Mouse (Mus musculus) heart, adult 2 months (tissue): ENCODE data around the gene Camta1. TPM values are rescaled to one million over a fixed set of nuclear protein-coding genes. Genes with fewer than 3 reads are reported as not detected.

Experiments used
- DNase-seq, 2 experiments: peaks; one replicate each; pipeline ENCODE4 v3.0.0; 2021
- H3K27ac ChIP-seq: fragments of 200-600 bp; 2 replicates; pipeline ENCODE4 v1.8.1; 2022
- H3K27me3 ChIP-seq: fragments of 200-500 bp; 2 replicates; pipeline ENCODE4 v1.6.1; 2012; ENCODE audit warnings: mild to moderate bottlenecking, low read length, inconsistent platforms, mixed read lengths; ENCODE audit not compliant: control insufficient read depth, insufficient read depth
- H3K36me3 ChIP-seq: fragments of 200-500 bp; 2 replicates; pipeline ENCODE4 v1.6.1; 2012; ENCODE audit warnings: low read length, inconsistent platforms; ENCODE audit not compliant: control insufficient read depth, insufficient read depth
- H3K4me1 ChIP-seq: fragments of 200-500 bp; 2 replicates; pipeline ENCODE4 v1.6.1; 2011; ENCODE audit warnings: low read length; ENCODE audit not compliant: control insufficient read depth, insufficient read depth
- H3K4me3 ChIP-seq: fragments of 200-600 bp; 2 replicates; pipeline ENCODE4 v1.8.1; 2022
- H3K79me2 ChIP-seq: fragments of 200-500 bp; replicated peaks from 2 replicates; pipeline ENCODE4 v1.6.1; 2012; ENCODE audit warnings: mild to moderate bottlenecking, inconsistent platforms, low read length, moderate library complexity, mixed read lengths; ENCODE audit not compliant: control insufficient read depth, insufficient read depth
- H3K9ac ChIP-seq: fragments of 200-500 bp; 2 replicates; pipeline ENCODE4 v1.6.1; 2012; ENCODE audit warnings: low read depth, mild to moderate bottlenecking, control low read depth, inconsistent platforms, low read length, mixed read lengths
- CTCF ChIP-seq: fragments of 200-600 bp; IDR thresholded peaks from 2 replicates; pipeline ENCODE4 v1.8.1; 2022; ENCODE audit warnings: antibody characterized with exemption, mild to moderate bottlenecking, moderate library complexity
- EP300 ChIP-seq: fragments of 200-500 bp; IDR thresholded peaks from 2 replicates; pipeline ENCODE4 v1.6.1; 2011; ENCODE audit warnings: low read depth, low read length, control low read depth; ENCODE audit not compliant: insufficient read depth
- POLR2A ChIP-seq: fragments of 200-500 bp; IDR thresholded peaks from 2 replicates; pipeline ENCODE4 v1.6.1; 2011; ENCODE audit warnings: mild to moderate bottlenecking, low read depth, low read length, control low read depth; ENCODE audit not compliant: insufficient read depth
- WGBS: fragments of 180-500 bp; shearing (Covaris S2); methylation state at CpG from one replicate; pipeline ENCODE4 v1.1.7; 2018; 5-methylcytosine and 5-hydroxymethylcytosine counted together
- intact Hi-C: fragments of 180-260 bp; cut with DNase I; formaldehyde crosslinking; loops from one replicate; pipeline ENCODE4 v1.15.1; 2025
- polyA plus RNA-seq: library from polyadenylated mRNA; depleted of rRNA; stranded (reverse); fragments of >200 nt; gene quantifications from 2 replicates; pipeline ENCODE4 v1.2.3, GENCODE M21; 2012
- total RNA-seq, 2 experiments: library from RNA; stranded (reverse); gene quantifications; 2 replicates each; pipeline ENCODE4 v1.2.3; 2021

Camta1 gene
- total and polyA plus RNA-seq, 3 experiments: 39.4 to 234 (median 208) TPM

DNA sequence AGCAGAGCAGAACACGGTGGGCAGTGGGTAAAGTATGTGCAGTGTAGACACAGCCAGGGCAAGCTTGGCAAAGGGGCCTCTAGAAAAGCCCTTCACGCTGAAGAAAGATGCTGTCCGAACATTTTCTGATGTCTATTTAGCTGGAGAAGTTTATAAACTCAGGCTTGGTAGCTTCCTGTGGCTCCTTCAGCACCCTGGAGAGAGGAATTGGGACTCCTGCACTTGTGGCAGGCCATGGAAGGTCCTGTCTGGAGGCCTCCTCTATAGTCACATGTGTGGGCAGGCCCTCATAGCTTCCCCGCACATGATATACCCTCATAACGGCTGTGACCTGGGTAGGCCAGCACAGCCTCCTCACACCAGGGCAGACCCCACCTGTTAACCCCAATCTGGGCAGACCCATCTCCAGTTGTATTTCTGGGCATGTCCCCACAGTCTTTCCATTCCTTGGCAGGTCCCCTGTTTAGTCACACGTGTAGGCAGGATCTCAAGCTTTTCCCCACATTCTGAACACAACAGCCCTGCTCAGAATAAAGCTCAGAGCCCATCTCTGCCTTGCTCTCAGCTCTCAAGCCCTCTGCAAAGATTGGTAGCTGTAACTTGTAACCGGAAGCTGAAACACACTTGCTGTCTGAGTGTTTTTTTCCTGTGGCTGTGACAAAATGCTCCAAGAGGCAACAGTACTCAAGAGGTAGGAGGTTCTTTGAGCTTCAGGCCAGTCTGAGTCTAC, 616.4 kb downstream of the Camta1 start:
- intact Hi-C loops: no loop called here
- H3K4me3 ChIP-seq: no peak overlapping the region
- H3K79me2 ChIP-seq: no peaks in the 10 kb centered on the region
- no peak overlapping the region for H3K9ac ChIP-seq
- no peaks in the 10 kb centered on the region for H3K27me3 ChIP-seq
- no peak for TF ChIP-seq CTCF
- TF ChIP-seq EP300: no peak
- TF ChIP-seq POLR2A: no peak
- no peaks in the 10 kb centered on the region for H3K36me3 ChIP-seq
- H3K27ac ChIP-seq: no peak overlapping the region
- 54% methylated on average over 7 of the region's 7 CpGs for WGBS
- DNase-seq: no peak
- no peaks in the 10 kb centered on the region for H3K4me1 ChIP-seq

DNA sequence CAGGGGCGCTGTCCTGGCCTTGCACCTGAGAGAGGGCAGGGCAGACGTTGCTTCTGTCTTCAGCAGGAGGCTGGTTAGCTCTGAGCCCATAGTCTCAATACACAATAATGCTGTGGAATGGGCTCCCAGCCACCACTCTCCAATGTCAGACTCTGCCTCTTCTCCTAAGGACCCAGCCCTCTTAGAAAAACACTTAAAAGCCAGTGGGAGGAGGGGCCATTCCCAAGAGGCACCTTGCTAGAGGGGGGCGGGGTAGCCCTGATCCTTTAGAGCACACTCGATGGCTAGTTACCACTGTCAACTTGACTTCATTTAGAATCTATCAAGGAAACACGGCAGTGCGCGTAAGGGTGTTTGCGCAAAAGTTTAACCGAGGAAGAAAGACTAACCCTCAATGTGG, 618.2 kb downstream of the Camta1 start:
- Histone ChIP-seq H3K79me2 (no peaks in the 10 kb centered on the region), H3K27me3 (no peaks in the 10 kb centered on the region), H3K9ac (no peak overlapping the region), H3K36me3 (no peaks in the 10 kb centered on the region), H3K4me1 (no peaks in the 10 kb centered on the region), H3K27ac (no peak overlapping the region), H3K4me3 (no peak overlapping the region)
- no peak for TF ChIP-seq EP300
- no peak for TF ChIP-seq POLR2A
- no peak for TF ChIP-seq CTCF
- 63% methylated on average over 9 of the region's 9 CpGs for WGBS
- intact Hi-C loops: no loop called here
- no peak for DNase-seq

GRCm38 (mm10) chr4:151242751-151243150, 618.9 kb downstream of the Camta1 start:
- no peak overlapping the region for H3K9ac ChIP-seq
- no peaks in the 10 kb centered on the region for H3K79me2 ChIP-seq
- intact Hi-C loops: no loop called here
- whole genome bisulfite sequencing: 31% methylated on average over 12 of the region's 12 CpGs
- H3K27me3 ChIP-seq: no peaks in the 10 kb centered on the region
- TF ChIP-seq POLR2A (no peak), CTCF (no peak), EP300 (no peak)
- H3K4me1 ChIP-seq: no peaks in the 10 kb centered on the region
- H3K27ac ChIP-seq: no peak overlapping the region
- H3K36me3 ChIP-seq: no peaks in the 10 kb centered on the region
- H3K4me3 ChIP-seq: no peak overlapping the region
- DNase-seq: no peak

DNA sequence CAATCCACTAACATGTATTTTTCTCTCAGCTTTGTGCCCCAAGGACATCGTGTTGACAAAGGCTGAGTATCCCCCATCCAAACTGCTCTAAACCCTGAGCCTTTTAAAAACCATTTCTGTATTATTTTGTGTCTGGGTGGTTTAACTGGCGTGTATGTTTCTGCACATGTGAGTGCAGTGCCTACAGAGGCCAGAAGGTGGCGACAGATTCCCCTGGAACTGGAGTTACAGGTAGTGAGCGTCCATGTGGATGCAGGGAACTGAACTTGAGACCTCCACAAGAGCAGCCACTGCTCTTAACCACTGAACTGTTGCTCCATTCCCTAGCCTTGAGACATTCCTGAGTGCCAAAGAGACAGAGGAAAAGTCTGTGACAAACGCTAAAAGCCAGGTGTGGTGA, 621.2 kb downstream of the Camta1 start:
- H3K4me1 ChIP-seq: no peaks in the 10 kb centered on the region
- TF ChIP-seq POLR2A (no peak), CTCF (peak; percentile 23; the same call in 1 of the 2 replicates)
- no peaks in the 10 kb centered on the region for H3K27me3 ChIP-seq
- no peak for DNase-seq
- H3K79me2 ChIP-seq: no peaks in the 10 kb centered on the region
- no peaks in the 10 kb centered on the region for H3K36me3 ChIP-seq
- no peak overlapping the region for H3K27ac ChIP-seq
- H3K4me3 ChIP-seq: no peak overlapping the region
- 80% methylated on average over 5 of the region's 5 CpGs for WGBS
- no peak overlapping the region for H3K9ac ChIP-seq
- intact Hi-C loops: no loop called here

DNA sequence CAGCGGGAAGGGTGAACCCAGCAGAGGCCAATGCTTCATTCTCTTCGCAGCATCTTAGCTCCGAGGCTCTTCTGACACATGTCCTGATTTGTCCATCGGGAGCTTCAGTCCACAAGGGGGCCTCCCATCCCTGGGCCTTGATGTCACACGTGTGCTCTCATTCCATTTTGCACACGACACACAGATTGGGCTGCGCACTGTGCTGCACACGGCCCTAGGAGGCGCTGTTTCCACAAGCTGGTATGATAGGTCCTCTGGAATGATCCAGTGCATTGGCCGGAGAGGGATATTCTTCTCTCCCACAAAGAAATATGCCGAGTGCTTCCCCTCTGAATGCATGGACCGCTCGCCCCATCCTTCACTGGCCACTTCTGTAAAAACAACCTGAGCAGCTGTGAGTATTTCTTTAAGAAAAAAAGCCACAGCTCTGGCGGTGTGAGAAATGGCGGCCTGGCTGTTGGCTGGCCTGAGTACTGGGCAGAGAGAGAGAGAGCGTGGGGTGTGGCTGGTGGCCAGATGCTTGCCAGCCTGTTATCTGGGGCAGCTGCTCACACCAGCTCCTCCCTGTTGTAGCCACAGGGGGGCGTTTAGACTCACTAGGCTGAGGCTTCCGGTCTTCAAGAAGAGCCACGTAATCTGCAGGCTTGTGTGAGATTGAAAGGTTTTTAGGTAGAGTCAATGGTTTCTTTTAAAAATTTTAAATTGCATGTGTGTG, 622.5 kb downstream of the Camta1 start:
- WGBS: 75% methylated on average over 19 of the region's 19 CpGs
- peak; percentile 25 to 57 for DNase-seq
- intact Hi-C loops: loop anchor here (5.0 kb wide), 1 partner anchor 42 kb away; no protein-coding TSS in a partner anchor
- H3K79me2 ChIP-seq: no peaks in the 10 kb centered on the region
- H3K4me3 ChIP-seq: no peak overlapping the region
- H3K27ac ChIP-seq: no peak overlapping the region
- no peak overlapping the region for H3K9ac ChIP-seq
- TF ChIP-seq POLR2A: no peak
- TF ChIP-seq CTCF: peak; percentile 62
- no peaks in the 10 kb centered on the region for H3K4me1 ChIP-seq
- H3K27me3 ChIP-seq: no peaks in the 10 kb centered on the region
- H3K36me3 ChIP-seq: no peaks in the 10 kb centered on the region

DNA sequence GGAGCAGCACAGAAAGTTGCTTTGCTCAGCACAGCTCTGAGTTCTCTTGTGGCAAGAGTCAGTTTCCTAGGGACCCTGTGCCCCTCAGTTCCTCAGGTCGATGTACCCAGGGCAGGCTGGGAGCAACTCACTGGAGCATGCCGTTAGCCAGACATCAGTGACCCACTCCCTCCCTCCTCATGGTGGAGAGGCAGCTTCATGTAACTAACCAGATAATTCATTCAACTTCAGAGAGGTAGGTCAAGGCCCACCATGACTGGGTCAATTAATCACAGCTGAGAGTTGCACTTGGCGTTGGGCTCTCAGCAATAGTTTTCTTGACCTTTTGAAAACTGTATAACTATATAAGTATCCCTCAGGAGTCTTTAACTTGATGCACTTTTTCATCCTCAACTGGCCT, 624.2 kb downstream of the Camta1 start:
- no peak overlapping the region for H3K4me3 ChIP-seq
- no peaks in the 10 kb centered on the region for H3K79me2 ChIP-seq
- no peak overlapping the region for H3K9ac ChIP-seq
- TF ChIP-seq POLR2A (no peak), CTCF (no peak), EP300 (no peak)
- H3K27ac ChIP-seq: no peak overlapping the region
- intact Hi-C loops: loop anchor here (5.0 kb wide), 1 partner anchor 40 kb away; no protein-coding TSS in a partner anchor
- 82% methylated on average over 3 of the region's 3 CpGs for WGBS
- no peaks in the 10 kb centered on the region for H3K36me3 ChIP-seq
- no peaks in the 10 kb centered on the region for H3K4me1 ChIP-seq
- DNase-seq: no peak
- H3K27me3 ChIP-seq: no peaks in the 10 kb centered on the region
